Mouse (Mus musculus): ENCODE results near the gene Pde8b.

The Pde8b gene

GRCm38 (mm10) chr13:95249511-95250456 is at the start of gene Pde8b:
Gene Pde8b (minus strand): TSS chr13:95250336.
- no peak for DNase-seq (ENCODE audit: low spot score in 2 of 2)

GRCm38 (mm10) chr13:95291983-95292382 is 41.8 kb upstream of the Pde8b start:
- no peak for DNase-seq (ENCODE audit: low spot score in 2 of 2)

GRCm38 (mm10) chr13:95288027-95288426 is 37.9 kb upstream of the Pde8b start:
- DNase-seq (ENCODE audit: low spot score in 2 of 2) = no peak

- DNase-seq (ENCODE audit: low spot score in 2 of 2) = peak in 1 of 2 experiments; percentile 10
Measured at GRCm38 (mm10) chr13:95286989-95287388, 36.9 kb upstream of the Pde8b start.

- DNase-seq (ENCODE audit: low spot score in 2 of 2) = no peak
Measured at GRCm38 (mm10) chr13:95281740-95282673, 31.9 kb upstream of the Pde8b start.

GRCm38 (mm10) chr13:95278426-95279025 is 28.4 kb upstream of the Pde8b start:
- no peak for DNase-seq (ENCODE audit: low spot score in 2 of 2)

GRCm38 (mm10) chr13:95264691-95265090 is 14.6 kb upstream of the Pde8b start:
- no peak for DNase-seq (ENCODE audit: low spot score in 2 of 2)

- DNase-seq (ENCODE audit: low spot score in 2 of 2) = no peak
Measured at GRCm38 (mm10) chr13:95260886-95261789, 11.0 kb upstream of the Pde8b start.

GRCm38 (mm10) chr13:95260391-95260790 is 10.3 kb upstream of the Pde8b start:
- DNase-seq (ENCODE audit: low spot score in 2 of 2) = no peak

GRCm38 (mm10) chr13:95257083-95257482 is 6.9 kb upstream of the Pde8b start:
- no peak for DNase-seq (ENCODE audit: low spot score in 2 of 2)

- DNase-seq (ENCODE audit: low spot score in 2 of 2) = no peak
Measured at GRCm38 (mm10) chr13:95255083-95255482, 4.9 kb upstream of the Pde8b start.

GRCm38 (mm10) chr13:95243026-95243425 is 7.1 kb downstream of the Pde8b start:
- DNase-seq (ENCODE audit: low spot score in 2 of 2) = no peak

- DNase-seq (ENCODE audit: low spot score in 2 of 2) = no peak
Measured at GRCm38 (mm10) chr13:95237488-95237887, 12.6 kb downstream of the Pde8b start.

GRCm38 (mm10) chr13:95235261-95235660 is 14.9 kb downstream of the Pde8b start:
- no peak for DNase-seq (ENCODE audit: low spot score in 2 of 2)

GRCm38 (mm10) chr13:95231366-95232138 is 18.6 kb downstream of the Pde8b start:
- DNase-seq (ENCODE audit: low spot score in 2 of 2) = no peak

- no peak for DNase-seq (ENCODE audit: low spot score in 2 of 2)
Measured at GRCm38 (mm10) chr13:95230326-95230725, 19.8 kb downstream of the Pde8b start.

- no peak for DNase-seq (ENCODE audit: low spot score in 2 of 2)
Measured at GRCm38 (mm10) chr13:95224491-95224890, 25.6 kb downstream of the Pde8b start.

GRCm38 (mm10) chr13:95223427-95223772 is 26.7 kb downstream of the Pde8b start:
- no peak for DNase-seq (ENCODE audit: low spot score in 2 of 2)

GRCm38 (mm10) chr13:95222569-95223426 is 27.3 kb downstream of the Pde8b start:
- no peak for DNase-seq (ENCODE audit: low spot score in 2 of 2)
